Mouse (Mus musculus): ENCODE results near the gene Fgf3. TPM values are rescaled to one million over a fixed set of nuclear protein-coding genes. Genes with fewer than 3 reads are reported as not detected.
"Not testable (repeated sequence)": the region's sequence is repeated elsewhere in the genome, so short reads cannot be mapped to it uniquely, and the experiment has no call there.

Gene Fgf3
- total RNA-seq, 1 experiment from 2014 or later = not detected

GRCm38 (mm10) chr7:144854966-144855365 lies 17.1 kb downstream of the Fgf3 start:
- no peak for ATAC-seq (replicated peaks; ENCODE audit: insufficient number of reproducible peaks, low FRiP score, low TSS enrichment, poor library complexity, severe bottlenecking)

GRCm38 (mm10) chr7:144857158-144857557 lies 19.3 kb downstream of the Fgf3 start:
- ATAC-seq (replicated peaks; ENCODE audit: insufficient number of reproducible peaks, low FRiP score, low TSS enrichment, poor library complexity, severe bottlenecking) = no peak

- no peak for ATAC-seq (replicated peaks; ENCODE audit: insufficient number of reproducible peaks, low FRiP score, low TSS enrichment, poor library complexity, severe bottlenecking)
Measured at GRCm38 (mm10) chr7:144857826-144858342, 20.0 kb downstream of the Fgf3 start.

- no peak for ATAC-seq (replicated peaks; ENCODE audit: insufficient number of reproducible peaks, low FRiP score, low TSS enrichment, poor library complexity, severe bottlenecking)
Measured at GRCm38 (mm10) chr7:144858702-144859101, 20.8 kb downstream of the Fgf3 start.

- no peak for ATAC-seq (replicated peaks; ENCODE audit: insufficient number of reproducible peaks, low FRiP score, low TSS enrichment, poor library complexity, severe bottlenecking)
Measured at GRCm38 (mm10) chr7:144861056-144861768, 23.3 kb downstream of the Fgf3 start.

GRCm38 (mm10) chr7:144861769-144862070 lies 23.8 kb downstream of the Fgf3 start:
- no peak for ATAC-seq (replicated peaks; ENCODE audit: insufficient number of reproducible peaks, low FRiP score, low TSS enrichment, poor library complexity, severe bottlenecking)

- ATAC-seq (replicated peaks; ENCODE audit: insufficient number of reproducible peaks, low FRiP score, low TSS enrichment, poor library complexity, severe bottlenecking) = no peak
Measured at GRCm38 (mm10) chr7:144862126-144862525, 24.2 kb downstream of the Fgf3 start.

GRCm38 (mm10) chr7:144862712-144863111 lies 24.8 kb downstream of the Fgf3 start:
- no peak for ATAC-seq (replicated peaks; ENCODE audit: insufficient number of reproducible peaks, low FRiP score, low TSS enrichment, poor library complexity, severe bottlenecking)

- ATAC-seq (replicated peaks; ENCODE audit: insufficient number of reproducible peaks, low FRiP score, low TSS enrichment, poor library complexity, severe bottlenecking) = no peak
Measured at GRCm38 (mm10) chr7:144863196-144863595, 25.3 kb downstream of the Fgf3 start.

- no peak for ATAC-seq (replicated peaks; ENCODE audit: insufficient number of reproducible peaks, low FRiP score, low TSS enrichment, poor library complexity, severe bottlenecking)
Measured at GRCm38 (mm10) chr7:144864160-144864670, 26.3 kb downstream of the Fgf3 start.

GRCm38 (mm10) chr7:144867161-144867560 lies 29.3 kb downstream of the Fgf3 start:
- ATAC-seq (replicated peaks; ENCODE audit: insufficient number of reproducible peaks, low FRiP score, low TSS enrichment, poor library complexity, severe bottlenecking) = no peak

GRCm38 (mm10) chr7:144867602-144868001 lies 29.7 kb downstream of the Fgf3 start:
- no peak for ATAC-seq (replicated peaks; ENCODE audit: insufficient number of reproducible peaks, low FRiP score, low TSS enrichment, poor library complexity, severe bottlenecking)

- ATAC-seq (replicated peaks; ENCODE audit: insufficient number of reproducible peaks, low FRiP score, low TSS enrichment, poor library complexity, severe bottlenecking) = no peak
Measured at GRCm38 (mm10) chr7:144872420-144872819, 34.5 kb downstream of the Fgf3 start.

- no peak for ATAC-seq (replicated peaks; ENCODE audit: insufficient number of reproducible peaks, low FRiP score, low TSS enrichment, poor library complexity, severe bottlenecking)
Measured at GRCm38 (mm10) chr7:144873160-144873559, 35.3 kb downstream of the Fgf3 start.

GRCm38 (mm10) chr7:144874226-144874625 lies 36.3 kb downstream of the Fgf3 start:
- no peak for ATAC-seq (replicated peaks; ENCODE audit: insufficient number of reproducible peaks, low FRiP score, low TSS enrichment, poor library complexity, severe bottlenecking)

GRCm38 (mm10) chr7:144878401-144878800 lies 40.5 kb downstream of the Fgf3 start:
- ATAC-seq (replicated peaks; ENCODE audit: insufficient number of reproducible peaks, low FRiP score, low TSS enrichment, poor library complexity, severe bottlenecking) = no peak

GRCm38 (mm10) chr7:144883106-144883505 lies 45.2 kb downstream of the Fgf3 start:
- ATAC-seq (replicated peaks; ENCODE audit: insufficient number of reproducible peaks, low FRiP score, low TSS enrichment, poor library complexity, severe bottlenecking) = no peak

GRCm38 (mm10) chr7:144887672-144888071 lies 49.8 kb downstream of the Fgf3 start:
- ATAC-seq (replicated peaks; ENCODE audit: insufficient number of reproducible peaks, low FRiP score, low TSS enrichment, poor library complexity, severe bottlenecking) = no peak

GRCm38 (mm10) chr7:144888564-144889299 lies 50.8 kb downstream of the Fgf3 start:
- no peak for ATAC-seq (replicated peaks; ENCODE audit: insufficient number of reproducible peaks, low FRiP score, low TSS enrichment, poor library complexity, severe bottlenecking)

GRCm38 (mm10) chr7:144890661-144891060 lies 52.8 kb downstream of the Fgf3 start:
- ATAC-seq (replicated peaks; ENCODE audit: insufficient number of reproducible peaks, low FRiP score, low TSS enrichment, poor library complexity, severe bottlenecking) = not testable (repeated sequence)

Data from monocyte, adult 5-6 weeks (primary cell).